Mouse (Mus musculus) cerebellum, adult 11 months (tissue): ENCODE measurements around the gene Col6a3.

ENCODE experiments used
- DNase-seq: peaks from one replicate; pipeline ENCODE4 v3.0.0; 2022

The Col6a3 gene

GRCm38 (mm10) chr1:90843836-90844235 is at the start of gene Col6a3:
Col6a3 (minus strand) TSS chr1:90843971.
- DNase-seq, result no peak

GRCm38 (mm10) chr1:90885771-90886460 is 42.1 kb upstream of the Col6a3 start:
- DNase-seq, result no peak

GRCm38 (mm10) chr1:90876486-90877270 is 32.9 kb upstream of the Col6a3 start:
- DNase-seq, result no peak

- no peak for DNase-seq
Measured at GRCm38 (mm10) chr1:90875961-90876360, 32.2 kb upstream of the Col6a3 start.

GRCm38 (mm10) chr1:90875371-90875770 is 31.6 kb upstream of the Col6a3 start:
- no peak for DNase-seq

GRCm38 (mm10) chr1:90870581-90870980 is 26.8 kb upstream of the Col6a3 start:
- no peak for DNase-seq

- DNase-seq, result no peak
Measured at GRCm38 (mm10) chr1:90866734-90867133, 23.0 kb upstream of the Col6a3 start.

DNA sequence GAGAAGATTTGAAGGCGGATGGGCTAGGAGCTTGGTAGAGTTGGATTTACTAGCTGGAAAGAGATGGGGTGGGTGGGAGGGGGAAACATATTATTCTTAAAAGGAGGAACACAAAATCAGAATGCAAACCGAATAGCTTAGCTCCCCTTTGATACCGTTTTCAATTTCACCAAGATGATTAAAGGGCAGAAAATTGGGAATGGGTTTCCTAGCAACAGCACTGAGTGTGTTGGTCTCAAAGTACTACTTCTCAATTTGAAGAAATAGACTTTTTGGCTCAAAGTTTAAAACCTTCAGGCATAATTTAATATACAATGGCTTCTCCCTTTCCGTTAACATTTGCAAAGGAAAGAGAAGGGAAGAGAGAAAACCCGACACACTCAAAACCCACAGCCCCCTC is 12.1 kb upstream of the Col6a3 start:
- DNase-seq, result no peak

- no peak for DNase-seq
Measured at GRCm38 (mm10) chr1:90849836-90850235, 6.1 kb upstream of the Col6a3 start.

DNA sequence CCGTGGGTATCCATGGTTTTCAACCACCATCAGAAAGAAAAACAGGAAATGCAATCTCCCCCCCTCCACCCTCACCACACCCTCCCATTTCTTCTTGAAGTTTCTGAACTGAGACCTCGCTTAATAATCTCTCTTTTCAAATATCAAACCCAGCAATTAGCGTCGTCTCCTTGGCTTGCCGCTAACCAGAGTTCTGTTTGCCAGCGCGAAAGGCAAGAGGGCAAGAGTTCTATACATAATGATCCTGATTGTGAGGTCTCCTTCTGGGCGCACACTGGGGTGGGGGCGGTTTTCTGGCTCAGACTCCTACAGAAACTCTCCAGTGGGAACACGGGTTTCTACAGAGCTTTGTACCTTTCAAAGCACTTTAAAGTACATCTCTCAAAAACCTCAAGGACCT is 1.4 kb upstream of the Col6a3 start:
- no peak for DNase-seq

- no peak for DNase-seq
Measured at GRCm38 (mm10) chr1:90842789-90843587, 783 bp downstream of the Col6a3 start.

DNA sequence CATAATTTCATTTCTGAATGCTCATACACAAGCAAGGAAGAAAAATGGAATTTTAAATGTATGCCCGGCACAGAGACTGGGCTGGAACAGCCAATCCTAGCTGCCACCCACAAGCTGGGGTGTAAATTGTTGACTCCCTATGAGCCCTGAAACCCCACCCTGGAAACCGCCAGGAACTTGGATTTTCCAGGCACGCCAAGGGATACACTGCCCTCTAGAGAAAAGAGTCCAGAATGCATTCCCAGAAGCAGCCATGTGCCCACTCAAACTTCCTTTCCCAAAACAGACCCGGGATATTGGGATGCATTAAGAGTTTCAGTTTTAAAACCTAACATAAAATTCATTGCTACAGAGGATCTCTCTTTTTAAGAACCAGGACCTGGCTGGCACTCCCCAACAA is 3.5 kb downstream of the Col6a3 start:
- peak; percentile 3 for DNase-seq

DNA sequence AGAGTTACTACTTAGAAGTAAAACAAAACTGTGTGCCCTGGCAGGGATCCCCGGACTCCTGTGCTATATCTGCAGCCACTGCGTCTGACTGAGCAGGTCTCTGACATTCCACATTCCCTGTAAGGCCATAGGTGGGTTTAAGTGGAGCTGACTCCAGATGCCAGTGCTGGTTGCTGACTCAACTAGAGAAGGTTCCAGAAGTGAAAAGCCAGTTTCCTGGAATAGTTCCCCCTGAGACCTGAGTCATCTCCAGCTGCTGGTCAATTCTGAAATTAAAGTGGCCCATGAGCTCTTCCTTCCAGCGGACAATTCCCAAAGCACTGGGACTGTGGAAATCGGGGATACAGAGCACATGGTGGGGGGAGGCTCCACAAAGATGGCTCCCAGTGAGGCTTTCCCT is 5.1 kb downstream of the Col6a3 start:
- DNase-seq, result no peak

GRCm38 (mm10) chr1:90838221-90838620 is 5.5 kb downstream of the Col6a3 start:
- no peak for DNase-seq

- DNase-seq, result no peak
Measured at GRCm38 (mm10) chr1:90836178-90836740, 7.5 kb downstream of the Col6a3 start.

- DNase-seq, result no peak
Measured at GRCm38 (mm10) chr1:90834701-90835100, 9.1 kb downstream of the Col6a3 start.

DNA sequence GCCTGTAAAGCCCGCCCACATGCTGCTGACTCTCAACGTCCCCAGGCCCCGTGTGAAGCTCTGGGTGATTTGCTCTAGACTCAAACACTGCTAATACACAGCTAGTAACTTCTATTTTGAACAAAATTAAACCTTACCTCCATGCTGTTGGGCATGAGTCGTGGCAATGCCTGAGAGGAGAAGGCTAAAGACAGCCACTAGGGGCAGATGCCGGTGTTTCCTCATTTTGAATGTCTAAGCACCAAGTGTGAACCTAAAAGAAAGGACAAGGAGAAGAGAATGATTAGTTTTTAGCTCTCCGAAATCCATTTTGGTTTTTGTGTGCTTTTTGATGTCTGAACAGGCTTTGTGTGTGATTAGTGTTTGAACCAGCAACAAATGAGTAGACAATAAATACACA is 13.8 kb downstream of the Col6a3 start:
- DNase-seq, result no peak

- no peak for DNase-seq
Measured at GRCm38 (mm10) chr1:90813226-90813625, 30.5 kb downstream of the Col6a3 start.

GRCm38 (mm10) chr1:90808930-90809329 is 34.8 kb downstream of the Col6a3 start:
- no peak for DNase-seq

DNA sequence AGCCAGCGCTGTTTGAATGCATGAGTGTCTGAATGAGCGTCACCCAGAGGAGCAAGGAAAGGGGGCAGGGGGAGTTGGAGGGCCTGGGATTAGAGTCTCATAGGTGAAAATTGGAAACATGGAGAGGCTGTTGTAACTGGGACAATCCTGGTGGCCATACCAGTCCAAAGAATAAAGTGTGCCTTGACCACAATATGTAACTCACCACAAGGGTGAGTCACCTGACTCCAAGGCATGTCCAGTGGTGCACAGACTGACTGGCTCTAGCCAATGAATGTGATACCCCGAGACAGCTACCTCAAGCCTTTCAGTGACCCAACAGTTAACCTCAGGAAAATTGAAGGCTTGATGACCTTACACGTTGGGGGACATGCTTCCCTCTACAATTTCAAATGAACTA is 40.7 kb downstream of the Col6a3 start:
- DNase-seq, result no peak

GRCm38 (mm10) chr1:90801067-90801466 is 42.7 kb downstream of the Col6a3 start:
- no peak for DNase-seq

DNA sequence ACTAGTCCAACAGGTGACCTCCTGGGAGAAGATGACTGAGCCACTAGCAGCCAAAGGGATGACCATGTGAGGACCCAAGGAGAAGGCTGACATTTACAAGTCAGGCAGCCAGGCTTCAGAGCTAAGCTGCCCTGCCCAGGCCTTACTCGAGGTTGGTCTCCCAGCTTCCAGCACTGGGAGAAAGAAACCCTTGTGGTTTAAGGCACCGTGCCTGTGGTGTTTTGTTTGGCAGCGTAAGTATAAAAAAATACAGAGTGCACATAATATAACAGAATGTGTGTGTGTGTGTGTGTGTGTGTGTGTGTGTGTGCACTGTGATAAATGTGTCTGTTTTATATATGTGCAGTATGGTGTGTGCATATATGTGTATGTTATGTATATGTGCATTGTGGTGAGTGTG is 43.3 kb downstream of the Col6a3 start:
- no peak for DNase-seq

DNA sequence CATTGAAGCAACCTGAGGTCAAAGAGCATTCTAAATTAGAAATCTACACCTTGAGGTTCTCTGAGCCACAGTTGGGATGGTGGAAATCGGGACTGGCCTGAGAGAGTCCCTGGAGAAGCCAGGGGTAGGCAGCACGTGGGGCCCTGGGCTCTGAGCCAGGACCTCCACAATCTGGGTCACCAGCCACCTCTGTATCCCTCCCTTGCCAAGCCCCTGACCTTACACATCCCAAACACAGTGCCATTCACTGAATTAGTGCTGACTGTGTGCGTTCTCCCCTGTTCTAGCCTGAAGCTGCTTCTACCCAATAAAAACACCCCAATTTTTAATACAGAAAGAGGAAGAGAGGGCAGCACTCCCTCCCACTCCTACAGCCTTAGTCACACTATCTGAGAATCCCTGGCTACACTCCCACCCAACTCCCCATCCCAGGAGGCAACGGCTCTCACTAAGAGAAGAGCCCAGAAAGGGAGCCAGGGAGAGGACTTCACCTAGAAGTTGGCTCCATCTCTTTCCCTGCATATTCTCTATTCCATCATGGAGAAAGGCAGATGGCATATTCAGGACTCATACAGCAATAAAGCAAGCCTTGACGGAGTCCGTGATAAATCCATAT is 46.4 kb downstream of the Col6a3 start:
- DNase-seq, result no peak
